Mouse (Mus musculus) small intestine, adult 2 months (tissue): ENCODE results near the gene Ing4.

Source experiments
- CTCF ChIP-seq: fragments of 200-500 bp; IDR thresholded peaks from 2 replicates; pipeline ENCODE4 v1.5.1; 2012; ENCODE audit warnings: low read depth, mild to moderate bottlenecking, control low read depth, inconsistent platforms, low read length, moderate library complexity, mixed read lengths; ENCODE audit not compliant: insufficient replicate concordance, insufficient read length; ENCODE audit errors: extremely low read depth
- POLR2A ChIP-seq: fragments of 200-500 bp; IDR thresholded peaks from 2 replicates; pipeline ENCODE4 v1.6.1; 2012; ENCODE audit warnings: low read depth, mild to moderate bottlenecking, control low read depth, inconsistent platforms, low read length, moderate library complexity

DNA sequence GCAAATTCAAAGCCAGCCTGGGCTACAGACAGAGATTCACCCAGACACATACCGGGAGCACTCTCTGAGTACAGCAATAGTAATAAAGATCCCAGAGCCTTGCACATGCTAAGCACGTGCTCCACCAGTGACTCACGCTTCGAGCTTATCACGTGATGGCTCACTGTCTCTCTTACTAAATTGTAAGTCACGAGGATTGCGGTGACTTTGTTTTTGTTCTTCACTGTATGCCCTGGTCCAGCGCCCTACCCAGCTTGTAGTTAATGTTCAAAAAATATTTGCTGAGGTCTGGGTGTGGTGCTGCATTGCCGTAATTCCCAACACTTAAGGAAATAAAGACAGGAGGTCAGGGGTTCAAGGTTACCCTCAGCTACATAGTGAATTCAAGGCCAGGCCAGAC, 46.2 kb upstream of the Ing4 start:
- no peak for TF ChIP-seq POLR2A
- no peak for TF ChIP-seq CTCF
